Mouse (Mus musculus): ENCODE results near the gene Deaf1.
A peak's percentile ranks its signal among the peaks of the same experiment; 100 is the strongest.

Deaf1 gene

GRCm38 (mm10) chr7:141336296-141336695, 8.8 kb upstream of the Deaf1 start:
- Histone ChIP-seq H3K4me3 (replicated peaks; ENCODE audit: low read length) (no peak overlapping the region), H3K36me3 (ENCODE audit: insufficient read depth, low read length) (no peaks in the 10 kb centered on the region), H3K4me1 (replicated peaks; ENCODE audit: low read depth, low read length) (peaks cover 43% of the 10 kb centered on the region), H3K9me3 (ENCODE audit: low read length) (no peaks in the 10 kb centered on the region), H3K27me3 (ENCODE audit: insufficient read depth, low read length) (peaks cover 47% of the 10 kb centered on the region)
- TF ChIP-seq POU5F1 (IDR thresholded peaks at IDR 0.05; ENCODE audit: borderline replicate concordance, low read length) (no peak), NANOG (IDR thresholded peaks at IDR 0.05; ENCODE audit: borderline replicate concordance, low read length) (no peak), CTCF (conservative IDR thresholded peaks at IDR 0.05; ENCODE audit: low read length) (no peak)

GRCm38 (mm10) chr7:141335682-141336081, 8.2 kb upstream of the Deaf1 start:
- Histone ChIP-seq H3K36me3 (ENCODE audit: insufficient read depth, low read length) (no peaks in the 10 kb centered on the region), H3K9me3 (ENCODE audit: low read length) (no peaks in the 10 kb centered on the region), H3K27me3 (ENCODE audit: insufficient read depth, low read length) (peaks cover 46% of the 10 kb centered on the region), H3K4me1 (replicated peaks; ENCODE audit: low read depth, low read length) (peaks cover 37% of the 10 kb centered on the region), H3K4me3 (replicated peaks; ENCODE audit: low read length) (no peak overlapping the region)
- TF ChIP-seq CTCF (conservative IDR thresholded peaks at IDR 0.05; ENCODE audit: low read length): no peak
- no peak for TF ChIP-seq NANOG (IDR thresholded peaks at IDR 0.05; ENCODE audit: borderline replicate concordance, low read length)
- TF ChIP-seq POU5F1 (IDR thresholded peaks at IDR 0.05; ENCODE audit: borderline replicate concordance, low read length): no peak

- H3K4me3 ChIP-seq (replicated peaks; ENCODE audit: low read length): no peak overlapping the region
- H3K36me3 ChIP-seq (ENCODE audit: insufficient read depth, low read length): no peaks in the 10 kb centered on the region
- H3K4me1 ChIP-seq (replicated peaks; ENCODE audit: low read depth, low read length): peaks cover 31% of the 10 kb centered on the region
- no peaks in the 10 kb centered on the region for H3K9me3 ChIP-seq (ENCODE audit: low read length)
- no peak for TF ChIP-seq CTCF (conservative IDR thresholded peaks at IDR 0.05; ENCODE audit: low read length)
- TF ChIP-seq POU5F1 (IDR thresholded peaks at IDR 0.05; ENCODE audit: borderline replicate concordance, low read length): no peak
- no peak for TF ChIP-seq NANOG (IDR thresholded peaks at IDR 0.05; ENCODE audit: borderline replicate concordance, low read length)
- peaks cover 41% of the 10 kb centered on the region for H3K27me3 ChIP-seq (ENCODE audit: insufficient read depth, low read length)
Observed at GRCm38 (mm10) chr7:141335044-141335579, 7.6 kb upstream of the Deaf1 start.

GRCm38 (mm10) chr7:141331990-141332389, 4.5 kb upstream of the Deaf1 start:
- TF ChIP-seq CTCF (conservative IDR thresholded peaks at IDR 0.05; ENCODE audit: low read length) (no peak), POU5F1 (IDR thresholded peaks at IDR 0.05; ENCODE audit: borderline replicate concordance, low read length) (no peak), NANOG (IDR thresholded peaks at IDR 0.05; ENCODE audit: borderline replicate concordance, low read length) (no peak)

GRCm38 (mm10) chr7:141330706-141331105, 3.2 kb upstream of the Deaf1 start:
- H3K27me3 ChIP-seq (ENCODE audit: insufficient read depth, low read length): peaks cover 21% of the 10 kb centered on the region
- no peaks in the 10 kb centered on the region for H3K9me3 ChIP-seq (ENCODE audit: low read length)
- TF ChIP-seq NANOG (IDR thresholded peaks at IDR 0.05; ENCODE audit: borderline replicate concordance, low read length): no peak
- TF ChIP-seq CTCF (conservative IDR thresholded peaks at IDR 0.05; ENCODE audit: low read length): no peak
- TF ChIP-seq POU5F1 (IDR thresholded peaks at IDR 0.05; ENCODE audit: borderline replicate concordance, low read length): no peak
- peaks cover 13% of the 10 kb centered on the region for H3K36me3 ChIP-seq (ENCODE audit: insufficient read depth, low read length)
- H3K4me3 ChIP-seq (replicated peaks; ENCODE audit: low read length): no peak overlapping the region
- H3K4me1 ChIP-seq (replicated peaks; ENCODE audit: low read depth, low read length): peaks cover 26% of the 10 kb centered on the region

More at GRCm38 (mm10) chr7:141331990-141332389, 4.5 kb upstream of the Deaf1 start:
- peaks cover 20% of the 10 kb centered on the region for H3K27me3 ChIP-seq (ENCODE audit: insufficient read depth, low read length)
- peaks cover 14% of the 10 kb centered on the region for H3K4me1 ChIP-seq (replicated peaks; ENCODE audit: low read depth, low read length)
- no peaks in the 10 kb centered on the region for H3K36me3 ChIP-seq (ENCODE audit: insufficient read depth, low read length)
- no peaks in the 10 kb centered on the region for H3K9me3 ChIP-seq (ENCODE audit: low read length)
- no peak overlapping the region for H3K4me3 ChIP-seq (replicated peaks; ENCODE audit: low read length)

- H3K36me3 ChIP-seq (ENCODE audit: insufficient read depth, low read length): peaks cover 33% of the 10 kb centered on the region
- H3K4me3 ChIP-seq (replicated peaks; ENCODE audit: low read length): peak overlapping the region; percentile 87
- H3K4me1 ChIP-seq (replicated peaks; ENCODE audit: low read depth, low read length): peaks cover 37% of the 10 kb centered on the region
- peaks cover 19% of the 10 kb centered on the region for H3K27me3 ChIP-seq (ENCODE audit: insufficient read depth, low read length)
- H3K9me3 ChIP-seq (ENCODE audit: low read length): no peaks in the 10 kb centered on the region
- no peak for TF ChIP-seq POU5F1 (IDR thresholded peaks at IDR 0.05; ENCODE audit: borderline replicate concordance, low read length)
- TF ChIP-seq CTCF (conservative IDR thresholded peaks at IDR 0.05; ENCODE audit: low read length): no peak
- no peak for TF ChIP-seq NANOG (IDR thresholded peaks at IDR 0.05; ENCODE audit: borderline replicate concordance, low read length)
Observed at GRCm38 (mm10) chr7:141328373-141328990, 992 bp upstream of the Deaf1 start.

- peaks cover 19% of the 10 kb centered on the region for H3K27me3 ChIP-seq (ENCODE audit: insufficient read depth, low read length)
- peak overlapping the region; percentile 87 for H3K4me3 ChIP-seq (replicated peaks; ENCODE audit: low read length)
- H3K4me1 ChIP-seq (replicated peaks; ENCODE audit: low read depth, low read length): peaks cover 41% of the 10 kb centered on the region
- H3K36me3 ChIP-seq (ENCODE audit: insufficient read depth, low read length): peaks cover 49% of the 10 kb centered on the region
- no peak for TF ChIP-seq POU5F1 (IDR thresholded peaks at IDR 0.05; ENCODE audit: borderline replicate concordance, low read length)
- no peak for TF ChIP-seq CTCF (conservative IDR thresholded peaks at IDR 0.05; ENCODE audit: low read length)
- no peak for TF ChIP-seq NANOG (IDR thresholded peaks at IDR 0.05; ENCODE audit: borderline replicate concordance, low read length)
- no peaks in the 10 kb centered on the region for H3K9me3 ChIP-seq (ENCODE audit: low read length)
Observed at GRCm38 (mm10) chr7:141326546-141327446, 694 bp downstream of the Deaf1 start.

- no peak for TF ChIP-seq NANOG (IDR thresholded peaks at IDR 0.05; ENCODE audit: borderline replicate concordance, low read length)
- no peak for TF ChIP-seq CTCF (conservative IDR thresholded peaks at IDR 0.05; ENCODE audit: low read length)
- no peak for TF ChIP-seq POU5F1 (IDR thresholded peaks at IDR 0.05; ENCODE audit: borderline replicate concordance, low read length)
- H3K4me1 ChIP-seq (replicated peaks; ENCODE audit: low read depth, low read length): peaks cover 44% of the 10 kb centered on the region
- no peak overlapping the region for H3K4me3 ChIP-seq (replicated peaks; ENCODE audit: low read length)
- H3K36me3 ChIP-seq (ENCODE audit: insufficient read depth, low read length): peaks cover 70% of the 10 kb centered on the region
- peaks cover 19% of the 10 kb centered on the region for H3K27me3 ChIP-seq (ENCODE audit: insufficient read depth, low read length)
- no peaks in the 10 kb centered on the region for H3K9me3 ChIP-seq (ENCODE audit: low read length)
Observed at GRCm38 (mm10) chr7:141324686-141325085, 2.8 kb downstream of the Deaf1 start.

All from E14TG2a.4 (cell line).